Mouse (Mus musculus) Patski (cell line): Measurements from ENCODE around the gene Max. TPM values are rescaled to one million over a fixed set of nuclear protein-coding genes. Genes with fewer than 3 reads are reported as not detected.

Experiments
- ATAC-seq: fragments of 100-300 bp; one replicate; pipeline ENCODE4 v1.8.0; 2021
- CTCF ChIA-PET: fragments of 350-600 bp; sonication (Branson Sonifier 250); formaldehyde crosslinking; loops from one replicate; lab custom pipeline; 2022; ENCODE audit warnings: inconsistent platforms; lab: Charles Lee
- POLR2A ChIA-PET: fragments of 350-600 bp; sonication (Branson Sonifier 250); formaldehyde crosslinking; loops from one replicate; lab custom pipeline; 2022; ENCODE audit warnings: antibody characterized with exemption, inconsistent platforms; lab: Charles Lee
- DNase-seq: peaks from one replicate; pipeline ENCODE4 v3.0.0-alpha.2; 2011; ENCODE audit warnings: low read depth, low spot score
- H3K27me3 ChIP-seq: fragments of 371-371 bp; one replicate; pipeline ENCODE4 v1.5.1; 2021
- CTCF ChIP-seq: fragments of 100-300 bp; IDR thresholded peaks from one replicate; pipeline ENCODE4 v1.5.1; 2021
- in situ Hi-C: fragments of 300-500 bp; cut with MboI; formaldehyde crosslinking; loops from 3 replicates; pipeline ENCODE4 v1.11.1; 2018; ENCODE audit warnings: low pct_unique_long_range_greater_than_20kb, mixed read lengths
- polyA plus RNA-seq: library from polyadenylated mRNA; unstranded; gene quantifications from one replicate; pipeline ENCODE4 v1.2.3, GENCODE M21; 2021

Max gene
- polyA plus RNA-seq, 1 experiment from 2014 or later: 64.4 TPM

- ChIA-PET CTCF (no interaction called here), POLR2A (interaction anchor here (0.6 kb wide), 1 partner anchor 734 kb away, joined by 4 read pairs; no protein-coding TSS in a partner anchor)
- H3K27me3 ChIP-seq: no peaks in the 10 kb centered on the region
- ATAC-seq (no peak), DNase-seq (no peak)
- in situ Hi-C loops: no loop called here
- TF ChIP-seq CTCF: no peak
These were observed 60.3 kb downstream of the Max start for GRCm38 (mm10) chr12:76901508-76902294.

- in situ Hi-C loops: no loop called here
- H3K27me3 ChIP-seq: no peaks in the 10 kb centered on the region
- ATAC-seq (no peak), DNase-seq (no peak)
- ChIA-PET POLR2A (no interaction called here), CTCF (no interaction called here)
- no peak for TF ChIP-seq CTCF
These were observed 62.6 kb downstream of the Max start for GRCm38 (mm10) chr12:76899261-76899975.

GRCm38 (mm10) chr12:76898141-76898540 is 63.9 kb downstream of the Max start:
- ChIA-PET POLR2A (no interaction called here), CTCF (no interaction called here)
- in situ Hi-C loops: no loop called here
- TF ChIP-seq CTCF: no peak
- no peaks in the 10 kb centered on the region for H3K27me3 ChIP-seq
- DNase-seq (no peak), ATAC-seq (no peak)

GRCm38 (mm10) chr12:76897006-76897405 is 65.0 kb downstream of the Max start:
- no peaks in the 10 kb centered on the region for H3K27me3 ChIP-seq
- TF ChIP-seq CTCF: no peak
- ATAC-seq (no peak), DNase-seq (no peak)
- in situ Hi-C loops: no loop called here
- ChIA-PET CTCF (no interaction called here), POLR2A (no interaction called here)

- no peak for ATAC-seq
- POLR2A ChIA-PET: no interaction called here
- CTCF ChIA-PET: no interaction called here
- no peaks in the 10 kb centered on the region for H3K27me3 ChIP-seq
- TF ChIP-seq CTCF: no peak
- in situ Hi-C loops: no loop called here
- no peak for DNase-seq
These were observed 65.4 kb downstream of the Max start for GRCm38 (mm10) chr12:76896566-76896965.

GRCm38 (mm10) chr12:76895777-76896176 is 66.2 kb downstream of the Max start:
- CTCF ChIA-PET: no interaction called here
- ATAC-seq (no peak), DNase-seq (no peak)
- no peak for TF ChIP-seq CTCF
- no peaks in the 10 kb centered on the region for H3K27me3 ChIP-seq
- in situ Hi-C loops: no loop called here
- POLR2A ChIA-PET: no interaction called here

- no peak for TF ChIP-seq CTCF
- ChIA-PET CTCF (interaction anchor here (1.2 kb wide), 1 partner anchor 16 kb away, joined by 3 read pairs; no protein-coding TSS in a partner anchor), POLR2A (no interaction called here)
- in situ Hi-C loops: no loop called here
- ATAC-seq (no peak), DNase-seq (no peak)
- no peaks in the 10 kb centered on the region for H3K27me3 ChIP-seq
These were observed 67.0 kb downstream of the Max start for GRCm38 (mm10) chr12:76894792-76895559.

GRCm38 (mm10) chr12:76892910-76893695 is 68.9 kb downstream of the Max start:
- in situ Hi-C loops: no loop called here

GRCm38 (mm10) chr12:76891160-76891559 is 70.8 kb downstream of the Max start:
- no peak for TF ChIP-seq CTCF
- H3K27me3 ChIP-seq: no peaks in the 10 kb centered on the region
- in situ Hi-C loops: no loop called here
- ATAC-seq (no peak), DNase-seq (no peak)
- CTCF ChIA-PET: interaction anchor here (1.4 kb wide), 1 partner anchor 54 kb away, joined by 4 read pairs; no protein-coding TSS in a partner anchor
- POLR2A ChIA-PET: no interaction called here

More at GRCm38 (mm10) chr12:76892910-76893695, 68.9 kb downstream of the Max start:
- H3K27me3 ChIP-seq: no peaks in the 10 kb centered on the region
- ChIA-PET POLR2A (no interaction called here), CTCF (interaction anchor here (0.9 kb wide), 1 partner anchor 13 kb away, joined by 4 read pairs; no protein-coding TSS in a partner anchor)
- DNase-seq (no peak), ATAC-seq (no peak)
- no peak for TF ChIP-seq CTCF
